Mouse (Mus musculus): ENCODE measurements around the gene Eipr1.

GRCm38 (mm10) chr12:28769953-28770352 is 18.4 kb downstream of the Eipr1 start:
- no peak for TF ChIP-seq POLR2A (IDR thresholded peaks at IDR 0.05; ENCODE audit: low read depth, low read length)
- no peak for TF ChIP-seq CTCF (conservative IDR thresholded peaks at IDR 0.05; ENCODE audit: insufficient read depth, insufficient read length, low read depth, low read length)
